Mouse (Mus musculus) bone marrow, adult 2 months (tissue): Measurements from ENCODE around the gene Nppa.

Experiments
- CTCF ChIP-seq: fragments of 200-500 bp; IDR thresholded peaks from 2 replicates; pipeline ENCODE4 v1.5.1; 2011; ENCODE audit warnings: low read length, control low read depth; ENCODE audit not compliant: control insufficient read depth, insufficient read depth
- POLR2A ChIP-seq: fragments of 200-500 bp; IDR thresholded peaks from 2 replicates; pipeline ENCODE4 v1.6.1; 2011; ENCODE audit warnings: low read depth, mild to moderate bottlenecking, control low read depth, low read length, borderline replicate concordance; ENCODE audit not compliant: control insufficient read depth

DNA sequence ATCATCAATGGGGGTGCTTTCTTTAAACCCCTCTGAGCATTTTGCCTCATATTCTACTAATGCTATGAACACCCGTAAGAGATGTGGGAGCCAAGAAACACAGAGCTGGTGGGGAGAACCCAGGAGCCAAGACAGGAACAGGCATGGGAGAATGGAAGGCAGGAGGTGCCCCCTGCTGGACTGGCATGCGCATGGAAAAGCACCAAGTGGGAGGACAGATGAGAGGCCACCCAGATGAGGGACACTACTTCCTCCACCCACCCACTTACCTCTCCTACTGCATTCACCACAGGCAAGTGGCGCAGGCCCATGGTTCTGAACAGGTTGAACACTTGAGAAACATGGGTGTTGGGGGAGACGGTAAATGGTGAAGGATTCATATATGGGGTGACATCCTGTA lies 7.9 kb downstream of the Nppa start:
- peak; percentile 44; the same call in 1 of the 2 replicates for TF ChIP-seq CTCF
- TF ChIP-seq POLR2A: no peak
